11 mouse cellular contexts compared by ENCODE assay signal in the genomic region with DNA sequence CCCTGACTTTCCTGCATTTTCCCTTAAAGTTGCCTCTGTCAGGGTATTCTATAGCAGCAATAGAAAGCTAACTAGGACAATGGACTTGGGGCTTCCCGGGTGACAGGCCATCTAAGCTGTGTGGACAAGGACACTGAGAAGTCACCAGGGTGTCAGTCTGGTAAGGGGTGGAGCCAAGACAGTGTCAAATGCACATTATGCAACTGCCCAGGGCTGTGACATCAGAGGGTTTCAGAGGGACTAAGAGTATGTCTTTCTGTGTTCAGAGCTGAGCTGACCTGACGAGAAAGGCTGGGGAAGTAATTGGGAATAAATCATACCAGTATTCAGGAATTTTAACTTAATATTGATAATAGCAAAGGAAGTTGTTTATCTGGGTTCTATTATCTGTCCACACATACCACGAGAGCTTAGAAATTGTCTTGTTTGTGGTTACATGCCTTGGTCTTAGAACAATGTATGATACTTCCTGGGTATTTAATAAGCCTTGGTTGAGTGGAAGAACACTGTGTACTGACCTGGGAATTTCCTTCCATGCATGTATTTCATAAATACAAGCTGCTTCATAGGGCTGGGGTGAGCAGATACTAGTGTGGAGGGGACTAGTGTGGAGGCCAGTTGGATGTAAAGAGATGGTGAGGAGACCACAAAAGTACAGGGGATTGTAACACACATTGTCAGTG.
"Had no signal": no experiment of that assay in that cellular context is flagged by ENCODE, and none has a peak within 500 bp of the region (broad histone marks: within the 10 kb centered on the region; RNA-seq: fewer than 3 reads in every experiment).

No protein-coding gene starts in this region.

- DNase-seq: kidney, adult 2 months; kidney, postnatal 25 days; layer of hippocampus, adult 9-11 months; layer of hippocampus, postnatal 36 days; liver, embryonic 13.5 days; right cerebral cortex, adult 18-20 months; right cerebral cortex, postnatal 25 days; thymus, postnatal 36 days had no signal

- H3K27me3 ChIP-seq: limb, embryonic 15.5 days; liver, embryonic 13.5 days; midbrain, embryonic 13.5 days; neural tube, embryonic 15.5 days had no signal

- H3K4me2 ChIP-seq: limb, embryonic 15.5 days; liver, embryonic 13.5 days; midbrain, embryonic 13.5 days; neural tube, embryonic 15.5 days had no signal

- H3K4me3 ChIP-seq: limb, embryonic 15.5 days; liver, embryonic 13.5 days; midbrain, embryonic 13.5 days; neural tube, embryonic 15.5 days had no signal

- H3K36me3 ChIP-seq: limb, embryonic 15.5 days; liver, embryonic 13.5 days; midbrain, embryonic 13.5 days; neural tube, embryonic 15.5 days had no signal

- H3K4me1 ChIP-seq: limb, embryonic 15.5 days; liver, embryonic 13.5 days; midbrain, embryonic 13.5 days; neural tube, embryonic 15.5 days had no signal
